Mouse (Mus musculus): ENCODE data around the gene Smarcal1.

Smarcal1 gene

DNA sequence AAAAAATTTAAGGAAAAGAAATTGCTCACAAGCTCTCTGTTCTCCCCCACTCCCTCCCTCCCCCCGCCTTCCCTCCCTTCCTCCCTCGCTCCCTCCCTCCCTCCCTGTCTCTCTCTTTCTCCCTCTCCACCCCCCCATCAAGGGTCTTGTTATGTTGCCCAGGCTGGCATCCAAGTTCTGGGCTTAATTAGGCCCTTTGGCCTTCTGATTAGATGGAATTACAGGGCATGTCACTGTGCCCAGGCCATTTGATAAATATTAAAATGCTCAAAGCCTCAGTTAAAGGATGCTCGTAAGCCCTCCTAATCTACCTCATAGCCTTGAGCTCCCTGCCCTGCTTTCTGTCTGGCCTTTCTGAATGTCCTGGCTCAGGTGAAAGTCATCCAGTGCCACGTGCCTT, 7.6 kb downstream of the Smarcal1 start:
- DNase-seq (ENCODE audit: low spot score), result no peak

DNA sequence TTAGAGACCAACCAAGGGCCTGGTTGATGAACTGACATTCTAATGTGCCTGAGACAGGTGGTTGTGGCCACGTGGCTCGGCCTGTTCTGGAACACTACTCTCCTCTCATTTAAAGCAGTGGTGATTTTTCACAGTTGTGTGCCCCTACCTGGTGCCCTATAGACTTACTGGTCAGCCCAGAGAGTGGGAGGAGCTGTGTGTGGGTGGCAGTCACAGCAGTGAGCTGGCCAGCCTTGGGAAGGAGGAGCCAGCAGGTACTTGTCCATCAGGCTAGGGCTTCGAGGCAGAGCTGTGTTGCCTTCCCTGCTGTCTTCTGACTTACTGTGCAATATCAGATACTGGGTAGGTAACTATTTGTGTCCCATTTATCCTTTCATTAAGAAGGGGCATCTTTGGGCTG, 9.3 kb downstream of the Smarcal1 start:
- DNase-seq (ENCODE audit: low spot score), result no peak

GRCm38 (mm10) chr1:72593340-72593951, 10.4 kb downstream of the Smarcal1 start:
- peak; percentile 89 for DNase-seq (ENCODE audit: low spot score)

DNA sequence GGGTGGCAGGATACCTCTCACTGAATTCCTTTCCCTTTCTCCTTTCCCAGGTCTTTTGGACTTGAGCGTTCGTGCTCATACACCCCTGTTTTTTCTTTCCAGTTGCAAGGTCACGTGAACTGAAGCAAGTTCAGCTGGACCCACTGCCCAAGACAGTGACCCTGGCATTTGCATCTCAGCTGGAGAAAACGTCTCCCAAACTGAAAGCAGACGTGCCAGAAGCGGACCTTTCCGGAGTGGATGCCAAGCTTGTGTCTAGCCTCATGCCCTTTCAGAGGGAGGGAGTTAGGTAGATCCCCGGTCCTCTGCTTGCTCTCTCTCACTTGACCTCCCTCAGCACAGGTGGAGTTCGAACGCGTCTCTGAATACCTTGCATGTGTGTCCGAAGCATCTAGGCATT, 12.6 kb downstream of the Smarcal1 start:
- no peak for DNase-seq (ENCODE audit: low spot score)

DNA sequence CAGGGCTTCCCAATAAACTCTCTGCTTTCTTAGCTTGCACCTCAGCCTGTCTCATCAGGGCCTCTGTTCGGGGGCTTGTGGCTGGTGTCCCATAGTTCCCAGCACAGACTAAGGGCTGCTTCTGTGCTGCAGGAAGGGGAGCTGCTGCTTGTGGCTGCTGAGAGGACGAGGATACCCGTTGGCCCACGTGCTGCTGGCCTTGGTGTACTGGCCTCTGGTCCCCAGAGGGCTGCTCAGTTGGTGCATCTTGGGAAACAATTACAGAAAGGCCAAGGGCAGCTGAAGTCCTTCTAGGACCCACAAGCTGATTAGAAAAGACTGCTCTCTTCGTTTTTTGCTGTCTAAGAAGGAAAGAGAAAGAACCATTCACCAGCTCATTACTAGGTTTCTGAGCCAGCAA, 13.2 kb downstream of the Smarcal1 start:
- peak; percentile 58 for DNase-seq (ENCODE audit: low spot score)

GRCm38 (mm10) chr1:72599146-72600101, 16.4 kb downstream of the Smarcal1 start:
- DNase-seq (ENCODE audit: low spot score), result peak; percentile 39

DNA sequence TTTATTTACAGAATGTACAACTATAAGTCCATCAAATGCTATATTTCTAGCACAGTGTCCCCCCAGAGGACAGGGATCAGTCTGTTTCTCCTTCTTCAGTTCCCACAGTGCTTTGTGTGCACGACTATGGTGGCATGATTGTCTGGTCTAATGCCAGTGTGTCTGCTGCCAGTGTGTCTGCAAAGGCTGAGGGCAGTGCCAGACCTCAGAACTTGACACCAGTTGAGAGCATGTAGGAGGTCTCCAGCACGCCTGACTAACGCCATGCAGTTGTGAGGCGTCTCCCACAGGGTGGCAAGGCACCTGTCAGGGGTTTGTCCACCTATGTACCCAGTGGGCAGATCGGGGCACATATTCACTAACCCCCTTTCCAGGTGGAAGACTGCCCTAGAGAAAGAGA, 17.7 kb downstream of the Smarcal1 start:
- no peak for DNase-seq (ENCODE audit: low spot score)

DNA sequence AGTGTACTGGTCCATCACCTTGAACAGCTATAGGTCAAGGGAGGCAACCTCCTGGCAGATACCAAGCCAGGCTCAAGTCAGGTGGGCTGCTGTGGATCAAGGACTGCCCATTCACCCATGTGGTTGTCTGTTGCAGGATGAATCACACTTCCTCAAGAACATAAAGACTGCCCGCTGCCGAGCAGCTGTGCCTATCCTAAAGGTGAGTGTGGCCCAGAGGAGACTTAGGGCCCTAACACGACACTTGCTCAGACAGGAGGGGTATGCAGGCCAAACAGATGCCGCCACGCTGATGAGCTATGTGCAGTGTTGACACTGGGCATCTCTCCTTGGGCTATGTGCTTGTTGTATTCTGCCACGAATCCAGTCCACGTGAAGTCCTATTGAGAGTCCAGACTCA, 18.2 kb downstream of the Smarcal1 start:
- DNase-seq (ENCODE audit: low spot score), result no peak

- DNase-seq (ENCODE audit: low spot score), result no peak
These were observed 19.1 kb downstream of the Smarcal1 start for GRCm38 (mm10) chr1:72602186-72602585.

DNA sequence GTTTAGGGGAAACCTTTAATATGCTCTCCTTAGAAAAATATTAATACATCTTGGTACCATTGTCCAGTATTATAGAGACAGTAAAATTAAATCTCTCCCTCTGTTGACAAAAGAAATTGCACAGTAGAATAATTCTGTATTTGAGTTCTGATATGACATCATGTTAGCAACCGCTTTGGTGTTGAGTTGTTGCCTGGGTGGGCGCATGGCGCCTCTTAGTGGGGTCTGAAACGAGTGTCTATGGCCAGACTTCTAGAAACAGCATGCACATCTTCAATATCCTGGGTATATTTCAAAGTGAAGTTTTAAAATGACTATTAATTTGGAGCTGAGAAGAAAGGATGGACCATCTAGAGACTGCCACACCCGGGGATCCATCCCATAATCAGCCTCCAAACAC, 19.8 kb downstream of the Smarcal1 start:
- no peak for DNase-seq (ENCODE audit: low spot score)

DNA sequence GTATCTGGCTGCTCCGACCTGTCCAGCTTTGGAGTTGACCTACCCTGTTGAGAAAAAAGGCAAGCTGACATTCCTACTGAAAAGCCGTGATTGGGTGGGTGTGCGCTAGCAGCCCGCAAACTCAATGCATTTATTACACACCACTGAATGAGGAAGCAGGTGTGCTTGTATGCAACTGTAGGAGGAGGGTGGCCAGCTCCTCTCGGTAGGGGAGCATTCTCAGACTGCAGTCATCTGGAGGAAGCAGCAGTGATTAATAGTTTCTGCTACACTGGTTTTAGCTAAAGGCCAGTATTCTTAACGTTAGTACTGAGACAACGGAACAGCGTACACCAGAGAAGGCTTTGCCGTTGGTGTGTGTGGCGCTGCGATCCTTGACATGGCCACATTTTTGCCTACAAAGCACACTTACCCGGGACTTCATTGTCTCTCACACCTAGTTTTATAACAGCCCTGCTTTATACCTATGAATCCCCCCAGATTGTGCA, 23.2 kb downstream of the Smarcal1 start:
- DNase-seq (ENCODE audit: low spot score), result no peak

DNA sequence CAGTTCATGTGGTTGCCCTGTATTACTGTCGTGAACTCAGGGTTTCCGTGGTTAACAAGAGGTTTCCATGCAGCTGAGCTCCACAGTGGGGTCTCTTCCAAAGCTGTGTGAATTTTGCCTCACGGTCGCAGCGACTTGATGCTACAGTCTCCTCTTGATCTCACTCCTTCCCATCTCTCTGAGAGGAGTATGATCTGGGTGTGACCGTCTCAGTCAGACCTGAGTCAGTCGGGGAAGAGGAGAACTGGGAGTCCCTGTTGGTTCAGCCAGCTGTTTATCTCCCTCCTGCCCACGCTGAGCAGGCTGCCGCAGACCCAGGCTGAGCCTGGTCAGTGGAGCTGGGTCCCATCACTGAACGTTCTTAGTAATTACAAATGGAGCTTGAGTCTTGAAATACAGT, 26.1 kb downstream of the Smarcal1 start:
- DNase-seq (ENCODE audit: low spot score), result no peak

- DNase-seq (ENCODE audit: low spot score), result no peak
These were observed 27.1 kb downstream of the Smarcal1 start for GRCm38 (mm10) chr1:72609887-72610877.

- DNase-seq (ENCODE audit: low spot score), result no peak
These were observed 29.1 kb downstream of the Smarcal1 start for GRCm38 (mm10) chr1:72612172-72612571.

DNA sequence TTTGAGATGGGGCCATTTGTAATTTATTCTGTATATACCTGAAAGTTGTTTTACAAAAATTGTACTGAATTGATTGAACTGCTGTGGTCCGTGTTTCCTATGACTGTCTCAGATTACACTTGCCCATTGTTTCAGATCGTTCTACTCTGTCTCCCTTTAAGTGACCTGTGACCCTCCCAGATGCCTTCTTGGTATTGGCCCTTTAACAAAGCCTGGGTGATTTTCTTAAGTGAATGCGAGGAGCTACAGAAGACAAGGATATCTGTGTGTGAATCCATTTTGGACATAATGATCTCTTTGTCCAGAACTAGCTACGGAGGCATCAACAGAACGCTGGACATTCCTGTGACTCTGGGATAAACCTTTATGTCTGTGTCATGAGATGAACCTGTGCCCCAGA, 52.2 kb downstream of the Smarcal1 start:
- no peak for DNase-seq (ENCODE audit: low spot score)

GRCm38 (mm10) chr1:72640658-72641410, 57.8 kb downstream of the Smarcal1 start:
- no peak for DNase-seq (ENCODE audit: low spot score)

DNA sequence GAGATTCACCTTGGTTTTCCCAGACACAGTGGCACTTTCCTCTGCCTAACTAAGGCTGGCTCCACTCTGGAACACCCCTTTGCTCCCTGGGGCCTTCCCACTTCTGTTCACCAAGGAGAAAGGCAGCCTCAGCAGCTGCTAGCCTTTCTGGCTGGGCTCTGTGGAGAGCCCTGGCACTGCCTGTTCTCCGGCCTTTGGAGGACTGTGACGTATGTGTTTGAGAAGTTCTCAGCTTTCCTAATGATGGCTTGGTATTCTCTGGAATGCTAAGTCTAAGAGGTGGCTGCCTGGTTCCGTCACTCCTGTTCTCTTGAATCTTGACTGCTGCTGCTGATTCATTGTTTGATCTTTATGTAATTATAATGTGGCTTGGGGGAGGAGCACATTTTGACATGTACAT, 90.0 kb downstream of the Smarcal1 start:
- no peak for DNase-seq (ENCODE audit: low spot score)

Measured in MN1 (cell line).